In genomic region chr13:115089395-115090025, GRCm38 (mm10) we compare ENCODE assay signal across 8 mouse cellular contexts. TPM values are rescaled to one million over a fixed set of nuclear protein-coding genes. Genes with fewer than 3 reads are reported as not detected.
A peak's percentile ranks its signal among the peaks of the same experiment; 100 is the strongest.
DNase-seq lines count a peak whose midpoint lies in the region; ATAC-seq lines count a peak whose summit lies in the region.

No protein-coding gene starts in this region.

- peak overlapping the region; percentile 94 for H3K4me2 ChIP-seq in intestine, embryonic 15.5 days (replicated peaks)
- peak overlapping the region; percentile 93 for H3K4me2 ChIP-seq in limb, embryonic 11.5 days (ENCODE audit: low read depth, severe bottlenecking)
- H3K4me2 ChIP-seq in midbrain, embryonic 14.5 days (ENCODE audit: low read length), result peak overlapping the region; percentile 75
- H3K4me2 ChIP-seq in stomach, embryonic 16.5 days (ENCODE audit: low read depth, low read length), result peak overlapping the region; percentile 98

- H3K4me1 ChIP-seq in intestine, embryonic 15.5 days (replicated peaks), result peaks cover 14% of the 10 kb centered on the region
- H3K4me1 ChIP-seq in limb, embryonic 11.5 days (ENCODE audit: control insufficient read depth, insufficient read depth, low read length), result 0 out of 2 replicates have a peak, but pooled peaks cover 2% of the 10 kb centered on the region
- H3K4me1 ChIP-seq in midbrain, embryonic 14.5 days (ENCODE audit: control insufficient read depth, insufficient read depth, low read length), result peaks cover 13% of the 10 kb centered on the region
- peaks cover 22% of the 10 kb centered on the region for H3K4me1 ChIP-seq in stomach, embryonic 16.5 days (ENCODE audit: control insufficient read depth, insufficient read depth, low read length)

- intact Hi-C loops in gastrocnemius, postnatal 36 days (cut with DNase I), result loop anchor here (10.0 kb wide), 1 partner anchor 255 kb away; no protein-coding TSS in a partner anchor

- H3K9ac ChIP-seq in intestine, embryonic 15.5 days, result peak overlapping the region; percentile 68
- H3K9ac ChIP-seq in limb, embryonic 11.5 days (ENCODE audit: low read length), result peak overlapping the region; percentile 73
- H3K9ac ChIP-seq in midbrain, embryonic 14.5 days (replicated peaks; ENCODE audit: low read length), result peak overlapping the region; percentile 77
- peak overlapping the region; percentile 94 for H3K9ac ChIP-seq in stomach, embryonic 16.5 days (ENCODE audit: low read length)

- peak overlapping the region; percentile 83 for H3K27ac ChIP-seq in intestine, embryonic 15.5 days
- H3K27ac ChIP-seq in limb, embryonic 11.5 days (replicated peaks; ENCODE audit: low read depth, low read length), result 0 out of 2 replicates have a peak overlapping the region, but pooled peaks have one; percentile 8
- H3K27ac ChIP-seq in midbrain, embryonic 14.5 days (replicated peaks; ENCODE audit: low read depth, low read length), result 0 out of 2 replicates have a peak overlapping the region, but pooled peaks have one; percentile 41
- H3K27ac ChIP-seq in stomach, embryonic 16.5 days (ENCODE audit: low read length), result peak overlapping the region; percentile 95

- WGBS in intestine, embryonic 15.5 days, result 7% methylated on average over 35 of the region's 35 CpGs
- WGBS in limb, embryonic 11.5 days, result 7% methylated on average over 35 of the region's 35 CpGs
- 11% methylated on average over 35 of the region's 35 CpGs for WGBS in midbrain, embryonic 14.5 days
- 5% methylated on average over 32 of the region's 35 CpGs for WGBS in stomach, embryonic 16.5 days

- no peaks in the 10 kb centered on the region for H3K9me3 ChIP-seq in intestine, embryonic 15.5 days
- no peaks in the 10 kb centered on the region for H3K9me3 ChIP-seq in limb, embryonic 11.5 days (ENCODE audit: control insufficient read depth, low read length)
- no peaks in the 10 kb centered on the region for H3K9me3 ChIP-seq in midbrain, embryonic 14.5 days (ENCODE audit: control insufficient read depth, low read length)
- no peaks in the 10 kb centered on the region for H3K9me3 ChIP-seq in stomach, embryonic 16.5 days (replicated peaks; ENCODE audit: control insufficient read depth, low read length)

- peaks cover 6% of the 10 kb centered on the region; the same call in 1 of the 2 replicates for H3K36me3 ChIP-seq in intestine, embryonic 15.5 days
- H3K36me3 ChIP-seq in limb, embryonic 11.5 days (ENCODE audit: control insufficient read depth, insufficient read depth, low read length), result peaks cover 8% of the 10 kb centered on the region
- peaks cover 9% of the 10 kb centered on the region; the same call in 1 of the 2 replicates for H3K36me3 ChIP-seq in midbrain, embryonic 14.5 days (ENCODE audit: control insufficient read depth, insufficient read depth, low read length)
- H3K36me3 ChIP-seq in stomach, embryonic 16.5 days (ENCODE audit: control insufficient read depth, insufficient read depth, low read length), result peaks cover 13% of the 10 kb centered on the region; the same call in 1 of the 2 replicates

- peak overlapping the region; percentile 58 for H3K4me3 ChIP-seq in intestine, embryonic 15.5 days (replicated peaks)
- peak overlapping the region; percentile 63 for H3K4me3 ChIP-seq in limb, embryonic 11.5 days (ENCODE audit: low read depth, low read length)
- peak overlapping the region; percentile 69 for H3K4me3 ChIP-seq in midbrain, embryonic 14.5 days (replicated peaks; ENCODE audit: low read depth, low read length)
- peak overlapping the region; percentile 68 for H3K4me3 ChIP-seq in stomach, embryonic 16.5 days (replicated peaks; ENCODE audit: low read length)

- DNase-seq in A20 (ENCODE audit: low read depth, low spot score), result peak; percentile 49
- DNase-seq in ZHBTc4 (ENCODE audit: low read depth, low spot score), result peak; percentile 35
- DNase-seq in embryo, embryonic 10 days (ENCODE audit: low spot score), result peak; percentile 45
- peak; percentile 17 to 30 for DNase-seq in gastrocnemius, postnatal 36 days
- peak; percentile 65 for DNase-seq in limb, embryonic 11.5 days (ENCODE audit: low spot score)
- DNase-seq in midbrain, embryonic 14.5 days, result peak; percentile 35

- H3K27me3 ChIP-seq in intestine, embryonic 15.5 days (replicated peaks), result no peaks in the 10 kb centered on the region
- H3K27me3 ChIP-seq in limb, embryonic 11.5 days (ENCODE audit: control insufficient read depth, insufficient read depth, low read length), result no peaks in the 10 kb centered on the region
- no peaks in the 10 kb centered on the region for H3K27me3 ChIP-seq in midbrain, embryonic 14.5 days (ENCODE audit: control insufficient read depth, insufficient read depth, low read length)
- no peaks in the 10 kb centered on the region for H3K27me3 ChIP-seq in stomach, embryonic 16.5 days (ENCODE audit: control insufficient read depth, insufficient read depth, low read length)

- peak; percentile 69 for ATAC-seq in intestine, embryonic 15.5 days
- peak; percentile 71 for ATAC-seq in limb, embryonic 11.5 days (ENCODE audit: insufficient number of reproducible peaks, low FRiP score, low TSS enrichment, low read depth)
- ATAC-seq in midbrain, embryonic 14.5 days (ENCODE audit: low FRiP score, low TSS enrichment), result peak; percentile 76
- ATAC-seq in stomach, embryonic 16.5 days (ENCODE audit: insufficient read depth, low FRiP score), result peak; percentile 33

RNA-seq across cellular contexts. Expression of gene Pelo, which starts 0.5 kb away (rescaled TPM):
- total RNA-seq in gastrocnemius, postnatal 36 days (2021), result 10 to 100 TPM in 1 of 2 experiments, 1 to 10 TPM in 1; 8.2 to 10.3 TPM
- polyA plus RNA-seq in intestine, embryonic 15.5 days (2015; fragmentation: Nextera tagmentation; extraction: Ambion mirVana), result 4.6 and 6.0 TPM in 2 replicates
- 9.0 and 10.8 TPM in 2 replicates for polyA plus RNA-seq in limb, embryonic 11.5 days (2014; fragmentation: Nextera tagmentation; extraction: Ambion mirVana)
- polyA plus RNA-seq in midbrain, embryonic 14.5 days (2014; fragmentation: Nextera tagmentation; extraction: Ambion mirVana), result 5.7 and 6.2 TPM in 2 replicates
- polyA plus RNA-seq in stomach, embryonic 16.5 days (2015; fragmentation: Nextera tagmentation; extraction: Ambion mirVana), result 3.4 and 3.7 TPM in 2 replicates

RNA-seq across cellular contexts. Expression of gene Gm49395, which starts 12.2 kb away (rescaled TPM):
- 1 to 10 TPM; 1.0 to 3.8 TPM for total RNA-seq in gastrocnemius, postnatal 36 days (2021)
- 5.4 TPM in 2 replicates for polyA plus RNA-seq in intestine, embryonic 15.5 days (2015; fragmentation: Nextera tagmentation; extraction: Ambion mirVana)
- 2.2 and 4.2 TPM in 2 replicates for polyA plus RNA-seq in limb, embryonic 11.5 days (2014; fragmentation: Nextera tagmentation; extraction: Ambion mirVana)
- 2.3 and 4.2 TPM in 2 replicates for polyA plus RNA-seq in midbrain, embryonic 14.5 days (2014; fragmentation: Nextera tagmentation; extraction: Ambion mirVana)
- polyA plus RNA-seq in stomach, embryonic 16.5 days (2015; fragmentation: Nextera tagmentation; extraction: Ambion mirVana), result 4.9 TPM in 2 replicates

RNA-seq across cellular contexts. Expression of gene Itga1, which starts 12.3 kb away (rescaled TPM):
- total RNA-seq in gastrocnemius, postnatal 36 days (2021), result 1 to 10 TPM; 8.8 to 9.3 TPM
- 17.4 and 18.0 TPM in 2 replicates for polyA plus RNA-seq in intestine, embryonic 15.5 days (2015; fragmentation: Nextera tagmentation; extraction: Ambion mirVana)
- 3.3 and 4.3 TPM in 2 replicates for polyA plus RNA-seq in limb, embryonic 11.5 days (2014; fragmentation: Nextera tagmentation; extraction: Ambion mirVana)
- polyA plus RNA-seq in midbrain, embryonic 14.5 days (2014; fragmentation: Nextera tagmentation; extraction: Ambion mirVana), result 2.9 and 8.2 TPM in 2 replicates
- 29.3 and 29.6 TPM in 2 replicates for polyA plus RNA-seq in stomach, embryonic 16.5 days (2015; fragmentation: Nextera tagmentation; extraction: Ambion mirVana)

Comparison
In these comparisons a context has a peak if more than half of its experiments do, and no peak if none do; other contexts are left out.
1. Peak in every context shown above with its lines: DNase-seq, ATAC-seq, H3K4me3 ChIP-seq and H3K27ac ChIP-seq.
2. H3K27ac ChIP-seq: peak in every context shown above with its lines; median percentile 95 in stomach, embryonic 16.5 days; 83 in intestine, embryonic 15.5 days; 41 in midbrain, embryonic 14.5 days; 8 in limb, embryonic 11.5 days.